Mouse (Mus musculus) intestine, embryonic 14.5 days (tissue): ENCODE data around the gene Nup210. TPM values are rescaled to one million over a fixed set of nuclear protein-coding genes. Genes with fewer than 3 reads are reported as not detected.
A peak's percentile ranks its signal among the peaks of the same experiment; 100 is the strongest.
"Not testable (repeated sequence)": the region's sequence is repeated elsewhere in the genome, so short reads cannot be mapped to it uniquely, and the experiment has no call there.

ENCODE experiments used
- ATAC-seq: fragments of 200-750 bp; cut with Nextera tagmentation; replicated peaks from 2 replicates; pipeline ENCODE4 v1.8.0; 2017; ENCODE audit warnings: low read depth, moderate number of reproducible peaks, moderate TSS enrichment, moderate library complexity; ENCODE audit not compliant: low FRiP score, low TSS enrichment
- DNase-seq: peaks from one replicate; pipeline ENCODE4 v3.0.0-alpha.2; 2018; ENCODE audit warnings: low spot score
- H3K27ac ChIP-seq: fragments of 300-500 bp; sonication (generic); 2 replicates; pipeline ENCODE4 v1.5.1; 2014; ENCODE audit warnings: low read depth, mild to moderate bottlenecking, control low read depth
- H3K27me3 ChIP-seq: fragments of 300-500 bp; sonication (generic); replicated peaks from 2 replicates; pipeline ENCODE4 v1.6.1; 2014; ENCODE audit warnings: low read length, control low read depth; ENCODE audit not compliant: control insufficient read depth, insufficient read depth
- H3K36me3 ChIP-seq: fragments of 300-500 bp; sonication (generic); 2 replicates; pipeline ENCODE4 v1.6.1; 2014; ENCODE audit warnings: low read length, control low read depth; ENCODE audit not compliant: control insufficient read depth, insufficient read depth
- H3K4me1 ChIP-seq: fragments of 300-500 bp; sonication (generic); replicated peaks from 2 replicates; pipeline ENCODE4 v1.6.1; 2014; ENCODE audit warnings: low read length, control low read depth, mixed read lengths; ENCODE audit not compliant: control insufficient read depth, insufficient read depth
- H3K4me2 ChIP-seq: fragments of 300-500 bp; sonication (generic); 2 replicates; pipeline ENCODE4 v1.6.1; 2014; ENCODE audit warnings: low read length
- H3K4me3 ChIP-seq: fragments of 300-500 bp; sonication (generic); 2 replicates; pipeline ENCODE4 v1.5.1; 2014; ENCODE audit warnings: low read depth, low read length, control low read depth, mixed read lengths
- H3K9ac ChIP-seq: fragments of 300-500 bp; sonication (generic); 2 replicates; pipeline ENCODE4 v1.6.1; 2014; ENCODE audit warnings: mild to moderate bottlenecking, low read length
- H3K9me3 ChIP-seq: fragments of 300-500 bp; sonication (generic); 2 replicates; pipeline ENCODE4 v1.6.1; 2016; ENCODE audit warnings: low read length, control low read depth; ENCODE audit not compliant: control insufficient read depth
- WGBS: fragments of 180-500 bp; shearing (Covaris S2); extraction: QIAGEN DNeasy Blood & Tissue Kit; methylation state at CpG from one replicate; pipeline ENCODE4 v1.1.7; 2014; 5-methylcytosine and 5-hydroxymethylcytosine counted together
- polyA plus RNA-seq: library from polyadenylated mRNA; unstranded; fragments of >200 nt; fragmentation: Nextera tagmentation; extraction: Ambion mirVana; gene quantifications from 2 replicates; pipeline ENCODE4 v1.2.1, GENCODE M21; 2014

Gene Nup210
- polyA plus RNA-seq, 1 experiment from 2014 or later, result 24.7 TPM

- Histone ChIP-seq H3K9ac (no peak overlapping the region), H3K4me1 (no peaks in the 10 kb centered on the region), H3K36me3 (no peaks in the 10 kb centered on the region), H3K9me3 (no peaks in the 10 kb centered on the region), H3K4me3 (no peak overlapping the region), H3K4me2 (no peak overlapping the region), H3K27ac (no peak overlapping the region), H3K27me3 (no peaks in the 10 kb centered on the region)
- DNase-seq (no peak), ATAC-seq (no peak)
- WGBS, result 47% methylated on average over 2 of the region's 2 CpGs
These were observed 8.6 kb upstream of the Nup210 start for GRCm38 (mm10) chr6:91125228-91125585.

GRCm38 (mm10) chr6:91124286-91125227 lies 7.9 kb upstream of the Nup210 start:
- no peaks in the 10 kb centered on the region for H3K27me3 ChIP-seq
- no peak overlapping the region for H3K4me2 ChIP-seq
- no peaks in the 10 kb centered on the region for H3K9me3 ChIP-seq
- no peak overlapping the region for H3K9ac ChIP-seq
- ATAC-seq (no peak), DNase-seq (no peak)
- WGBS, result 40% methylated on average over 7 of the region's 7 CpGs
- H3K4me1 ChIP-seq, result no peaks in the 10 kb centered on the region
- no peak overlapping the region for H3K4me3 ChIP-seq
- no peaks in the 10 kb centered on the region for H3K36me3 ChIP-seq
- H3K27ac ChIP-seq, result no peak overlapping the region

DNA sequence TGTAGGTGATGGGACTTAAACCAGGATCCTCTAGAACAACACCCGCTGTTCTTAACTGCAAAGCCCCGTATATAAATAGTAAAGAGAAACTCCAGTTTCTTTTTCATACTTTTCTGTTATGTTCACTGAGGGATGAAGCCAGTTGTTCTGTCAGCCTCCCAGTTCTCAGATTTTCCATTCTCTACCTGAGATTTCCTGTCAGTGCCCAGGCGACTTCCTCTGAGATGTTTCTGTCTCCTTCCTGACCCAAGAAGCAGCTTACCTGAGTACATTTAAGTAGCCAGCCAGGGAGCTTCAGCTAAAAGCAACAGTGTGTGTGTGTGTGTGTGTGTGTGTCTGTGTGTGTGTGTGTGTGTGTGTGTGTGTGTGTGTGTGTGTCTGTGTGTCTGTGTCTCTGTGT lies 6.8 kb upstream of the Nup210 start:
- ATAC-seq, result no peak
- Histone ChIP-seq H3K27me3 (no peaks in the 10 kb centered on the region), H3K9ac (no peak overlapping the region), H3K9me3 (no peaks in the 10 kb centered on the region), H3K36me3 (no peaks in the 10 kb centered on the region), H3K4me1 (no peaks in the 10 kb centered on the region), H3K4me3 (no peak overlapping the region), H3K4me2 (no peak overlapping the region), H3K27ac (no peak overlapping the region)
- WGBS, result 80% methylated on average over 3 of the region's 3 CpGs
- no peak for DNase-seq

- H3K4me3 ChIP-seq, H3K9ac ChIP-seq, ATAC-seq, H3K36me3 ChIP-seq, H3K4me1 ChIP-seq, H3K9me3 ChIP-seq, H3K27me3 ChIP-seq, DNase-seq, H3K27ac ChIP-seq, H3K4me2 ChIP-seq: not testable (repeated sequence)
- 95% methylated on average over 7 of the region's 7 CpGs for WGBS
These were observed 4.5 kb upstream of the Nup210 start for GRCm38 (mm10) chr6:91121089-91121488.

DNA sequence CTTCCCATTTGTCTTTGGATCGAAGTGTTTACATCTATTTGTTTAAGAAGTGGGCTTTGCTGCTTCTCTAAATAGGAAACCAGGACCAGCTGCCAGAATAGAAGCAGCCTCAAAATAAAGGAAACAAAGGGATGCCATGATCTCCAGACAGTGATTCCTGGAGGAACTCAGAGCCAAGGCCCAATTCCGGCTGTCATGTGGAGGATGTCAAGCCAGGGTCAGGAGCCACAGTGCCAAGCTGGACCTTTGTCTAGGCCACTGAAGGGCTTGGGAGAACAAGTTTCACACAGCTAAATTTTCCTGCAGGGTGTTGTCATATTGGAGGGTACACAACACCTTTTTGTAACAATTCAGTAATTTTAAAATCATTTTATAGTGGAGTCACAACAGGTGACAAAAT lies 3.6 kb upstream of the Nup210 start:
- Histone ChIP-seq H3K4me2 (no peak overlapping the region), H3K9me3 (no peaks in the 10 kb centered on the region), H3K4me1 (peaks cover 8% of the 10 kb centered on the region; the same call in 1 of the 2 replicates), H3K36me3 (no peaks in the 10 kb centered on the region), H3K9ac (no peak overlapping the region), H3K27ac (no peak overlapping the region), H3K4me3 (no peak overlapping the region), H3K27me3 (no peaks in the 10 kb centered on the region)
- DNase-seq, result no peak
- WGBS, result 69% methylated on average over 2 of the region's 2 CpGs
- no peak for ATAC-seq

DNA sequence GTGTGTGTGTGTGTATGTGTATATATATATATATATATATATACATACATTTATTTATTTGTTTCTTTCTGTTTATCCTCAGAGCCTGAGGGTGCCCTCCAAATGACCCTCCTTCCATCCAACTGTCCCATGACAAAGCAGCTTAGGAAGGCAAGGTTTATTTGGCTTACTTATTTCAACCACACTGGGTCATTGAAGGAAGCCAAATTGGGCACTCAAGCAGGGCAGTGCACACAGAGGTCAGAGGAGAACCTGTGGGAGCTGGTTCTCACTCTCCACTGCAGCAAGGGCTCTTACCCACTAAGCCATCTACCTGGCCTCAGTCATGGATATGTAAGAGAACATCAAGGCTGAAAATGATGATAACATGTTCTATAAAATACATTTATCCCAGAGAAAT lies 1.9 kb upstream of the Nup210 start:
- Histone ChIP-seq H3K9ac (no peak overlapping the region), H3K9me3 (no peaks in the 10 kb centered on the region), H3K4me3 (no peak overlapping the region), H3K4me1 (peaks cover 16% of the 10 kb centered on the region; the same call in 1 of the 2 replicates), H3K36me3 (no peaks in the 10 kb centered on the region), H3K27me3 (no peaks in the 10 kb centered on the region), H3K4me2 (no peak overlapping the region), H3K27ac (no peak overlapping the region)
- DNase-seq, result no peak
- no peak for ATAC-seq

- Histone ChIP-seq H3K36me3 (no peaks in the 10 kb centered on the region), H3K9me3 (no peaks in the 10 kb centered on the region), H3K4me2 (peak overlapping the region; percentile 89), H3K9ac (peak overlapping the region; percentile 50), H3K4me3 (peak overlapping the region; percentile 49), H3K27ac (0 out of 2 replicates have a peak overlapping the region, but pooled peaks have one; percentile 54), H3K27me3 (no peaks in the 10 kb centered on the region), H3K4me1 (peaks cover 16% of the 10 kb centered on the region; the same call in 1 of the 2 replicates)
- peak; percentile 58 for ATAC-seq
- WGBS, result 3% methylated on average over 9 of the region's 9 CpGs
- no peak for DNase-seq
These were observed 520 bp upstream of the Nup210 start for GRCm38 (mm10) chr6:91117149-91117548.

DNA sequence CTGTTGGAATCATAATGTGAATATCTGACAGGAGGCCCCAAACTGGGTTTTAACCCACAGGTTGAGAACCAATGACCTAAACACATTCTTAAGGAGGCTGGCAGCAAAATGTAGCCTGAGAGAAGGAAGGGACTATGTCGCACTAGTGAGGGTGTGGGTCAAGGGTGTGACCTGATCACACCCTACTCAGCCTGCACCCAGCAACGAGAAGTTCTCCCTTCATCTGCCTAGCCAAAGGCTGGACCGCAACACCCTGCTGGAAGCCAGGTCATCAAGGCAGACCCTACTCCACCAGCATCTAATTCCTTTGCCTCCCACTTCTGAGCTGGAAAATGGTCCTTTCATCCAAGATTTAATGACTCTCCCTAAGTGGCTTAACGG lies 776 bp downstream of the Nup210 start:
- WGBS, result 19% methylated on average over 4 of the region's 4 CpGs
- Histone ChIP-seq H3K9ac (peak overlapping the region; percentile 50), H3K4me1 (peaks cover 16% of the 10 kb centered on the region; the same call in 1 of the 2 replicates), H3K27me3 (no peaks in the 10 kb centered on the region), H3K4me3 (peak overlapping the region; percentile 49), H3K4me2 (peak overlapping the region; percentile 89), H3K27ac (0 out of 2 replicates have a peak overlapping the region, but pooled peaks have one; percentile 54), H3K36me3 (no peaks in the 10 kb centered on the region), H3K9me3 (no peaks in the 10 kb centered on the region)
- ATAC-seq (no peak), DNase-seq (no peak)

GRCm38 (mm10) chr6:91115158-91115557 lies 1.5 kb downstream of the Nup210 start:
- 15% methylated on average over 1 of the region's 1 CpGs for WGBS
- no peak overlapping the region for H3K9ac ChIP-seq
- DNase-seq, result no peak
- no peaks in the 10 kb centered on the region for H3K36me3 ChIP-seq
- peak overlapping the region; percentile 89 for H3K4me2 ChIP-seq
- no peak for ATAC-seq
- no peak overlapping the region for H3K27ac ChIP-seq
- H3K4me3 ChIP-seq, result no peak overlapping the region
- peaks cover 16% of the 10 kb centered on the region; the same call in 1 of the 2 replicates for H3K4me1 ChIP-seq
- no peaks in the 10 kb centered on the region for H3K27me3 ChIP-seq
- H3K9me3 ChIP-seq, result no peaks in the 10 kb centered on the region
